Mouse (Mus musculus) embryonic facial prominence, embryonic 12.5 days (tissue): ENCODE results near the gene Nsmce4a. TPM values are rescaled to one million over a fixed set of nuclear protein-coding genes. Genes with fewer than 3 reads are reported as not detected.
A peak's percentile ranks its signal among the peaks of the same experiment; 100 is the strongest.
"Not testable (repeated sequence)": the region's sequence is repeated elsewhere in the genome, so short reads cannot be mapped to it uniquely, and the experiment has no call there.

Experiments used
- ATAC-seq: fragments of 200-750 bp; cut with Nextera tagmentation; 2 replicates; pipeline ENCODE4 v1.8.0; 2017; ENCODE audit not compliant: insufficient number of reproducible peaks, insufficient read depth, low FRiP score, low TSS enrichment
- H3K27ac ChIP-seq: fragments of 300-500 bp; sonication (generic); 2 replicates; pipeline ENCODE4 v1.5.1; 2016; ENCODE audit warnings: mild to moderate bottlenecking
- H3K27me3 ChIP-seq: fragments of 300-500 bp; sonication (generic); 2 replicates; pipeline ENCODE4 v1.6.1; 2016; ENCODE audit warnings: mild to moderate bottlenecking, moderate library complexity
- H3K36me3 ChIP-seq: fragments of 300-500 bp; sonication (generic); 2 replicates; pipeline ENCODE4 v1.6.1; 2016; ENCODE audit warnings: mild to moderate bottlenecking
- H3K4me1 ChIP-seq: fragments of 300-500 bp; sonication (generic); 2 replicates; pipeline ENCODE4 v1.6.1; 2016
- H3K4me2 ChIP-seq: fragments of 300-500 bp; sonication (generic); replicated peaks from 2 replicates; pipeline ENCODE4 v1.6.1; 2016; ENCODE audit warnings: mild to moderate bottlenecking, moderate library complexity
- H3K4me3 ChIP-seq: fragments of 300-500 bp; sonication (generic); 2 replicates; pipeline ENCODE4 v1.5.1; 2016; ENCODE audit warnings: mild to moderate bottlenecking
- H3K9ac ChIP-seq: fragments of 300-500 bp; sonication (generic); 2 replicates; pipeline ENCODE4 v1.6.1; 2016; ENCODE audit warnings: mild to moderate bottlenecking, moderate library complexity
- H3K9me3 ChIP-seq: fragments of 300-500 bp; sonication (generic); 2 replicates; pipeline ENCODE4 v1.6.1; 2016; ENCODE audit warnings: mild to moderate bottlenecking, moderate library complexity
- WGBS: fragments of 180-500 bp; shearing (Covaris S2); methylation state at CpG from one replicate; pipeline ENCODE4 v1.1.7; 2016; 5-methylcytosine and 5-hydroxymethylcytosine counted together
- polyA plus RNA-seq: library from polyadenylated mRNA; unstranded; fragments of >200 nt; fragmentation: Nextera tagmentation; extraction: Ambion mirVana; gene quantifications from 2 replicates; pipeline ENCODE4 v1.2.1, GENCODE M21; 2016

The Nsmce4a gene
- polyA plus RNA-seq, 1 experiment from 2014 or later: 189 TPM

DNA sequence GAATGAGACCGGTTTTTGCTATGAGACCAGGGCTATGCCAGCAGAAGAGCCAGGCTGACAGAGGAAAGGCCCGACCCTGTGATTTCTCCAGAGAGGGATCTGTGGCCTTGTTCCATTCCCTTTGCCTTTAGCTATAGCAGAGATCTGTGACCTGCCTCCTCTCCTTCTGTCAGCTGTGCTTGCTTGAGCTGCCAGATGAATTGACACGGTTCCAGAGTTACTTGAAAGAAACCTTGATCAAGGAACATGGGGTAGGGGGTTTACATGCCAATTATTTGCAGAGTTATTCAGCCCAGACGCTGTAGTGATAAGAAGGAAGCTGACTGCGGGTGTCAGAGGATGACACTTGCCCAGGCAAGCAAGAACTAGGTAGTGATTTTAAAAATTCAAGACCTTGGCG, 24.6 kb upstream of the Nsmce4a start:
- Histone ChIP-seq H3K27ac (no peak overlapping the region), H3K4me3 (no peak overlapping the region), H3K36me3 (no peaks in the 10 kb centered on the region), H3K9ac (no peak overlapping the region), H3K4me2 (no peak overlapping the region), H3K4me1 (no peaks in the 10 kb centered on the region), H3K9me3 (no peaks in the 10 kb centered on the region), H3K27me3 (no peaks in the 10 kb centered on the region)
- ATAC-seq: no peak
- 61% methylated on average over 6 of the region's 6 CpGs for WGBS

- ATAC-seq, H3K9ac ChIP-seq, H3K4me1 ChIP-seq, H3K36me3 ChIP-seq, H3K4me3 ChIP-seq, H3K27me3 ChIP-seq, H3K9me3 ChIP-seq, H3K4me2 ChIP-seq, H3K27ac ChIP-seq: not testable (repeated sequence)
- 52% methylated on average over 9 of the region's 19 CpGs for WGBS
Measured at GRCm38 (mm10) chr7:130596079-130596855, 23.3 kb upstream of the Nsmce4a start.

DNA sequence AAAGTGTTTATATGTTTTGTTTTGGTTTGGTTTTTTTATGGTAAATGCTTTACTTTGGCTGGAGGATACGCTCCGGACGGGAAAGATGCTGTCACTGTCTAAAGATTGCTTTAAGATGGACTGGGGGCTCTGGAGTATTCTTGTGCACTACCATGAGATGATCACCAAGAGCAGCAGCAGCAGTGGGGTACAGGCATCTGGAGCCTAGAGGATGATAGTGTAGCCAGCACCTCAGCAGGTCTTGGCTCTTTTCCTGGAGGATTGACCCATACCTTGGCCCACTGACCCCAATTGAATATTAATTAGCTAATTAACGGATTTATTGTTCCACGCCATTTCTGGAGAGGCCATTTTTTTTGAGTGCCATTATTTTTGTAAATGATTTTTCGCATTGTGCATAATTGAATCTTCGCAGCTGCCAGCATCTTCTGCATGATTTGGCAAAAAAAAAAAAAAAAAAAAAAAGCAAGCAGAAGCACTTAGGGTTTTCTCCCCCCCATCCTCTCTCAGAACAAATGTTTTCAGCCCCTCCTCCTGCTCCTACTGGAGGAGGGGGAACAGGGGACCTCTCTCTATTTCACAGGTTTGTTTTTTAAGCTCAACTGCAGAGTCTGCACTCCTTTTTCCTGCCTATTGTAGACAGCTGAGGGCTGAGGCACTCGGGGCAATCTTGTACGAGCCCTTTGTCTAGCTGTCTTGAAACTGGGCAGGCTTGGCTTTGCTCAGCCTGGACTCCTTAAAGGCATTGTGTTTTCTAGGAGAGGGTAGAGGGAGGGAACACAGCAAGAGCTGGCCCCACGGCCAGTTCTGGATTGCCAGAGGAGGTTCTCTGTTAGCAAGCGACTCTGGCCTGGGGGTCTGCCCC, 20.7 kb upstream of the Nsmce4a start:
- not testable (repeated sequence) for H3K27me3 ChIP-seq
- WGBS: 58% methylated on average over 8 of the region's 11 CpGs

GRCm38 (mm10) chr7:130592975-130593374, 20.1 kb upstream of the Nsmce4a start:
- ATAC-seq, H3K4me2 ChIP-seq, H3K4me1 ChIP-seq, H3K4me3 ChIP-seq, H3K9me3 ChIP-seq, H3K27ac ChIP-seq, H3K27me3 ChIP-seq, H3K36me3 ChIP-seq, H3K9ac ChIP-seq: not testable (repeated sequence)
- WGBS: no CpG with 5 or more reads among the region's 11 CpGs

More for the DNA sequence above, 20.7 kb upstream of the Nsmce4a start:
- not testable (repeated sequence) for H3K4me2 ChIP-seq, H3K36me3 ChIP-seq, H3K27ac ChIP-seq, H3K9me3 ChIP-seq, H3K4me3 ChIP-seq, H3K4me1 ChIP-seq, H3K9ac ChIP-seq
- ATAC-seq: peak; percentile 43; the same call in 1 of the 2 replicates

DNA sequence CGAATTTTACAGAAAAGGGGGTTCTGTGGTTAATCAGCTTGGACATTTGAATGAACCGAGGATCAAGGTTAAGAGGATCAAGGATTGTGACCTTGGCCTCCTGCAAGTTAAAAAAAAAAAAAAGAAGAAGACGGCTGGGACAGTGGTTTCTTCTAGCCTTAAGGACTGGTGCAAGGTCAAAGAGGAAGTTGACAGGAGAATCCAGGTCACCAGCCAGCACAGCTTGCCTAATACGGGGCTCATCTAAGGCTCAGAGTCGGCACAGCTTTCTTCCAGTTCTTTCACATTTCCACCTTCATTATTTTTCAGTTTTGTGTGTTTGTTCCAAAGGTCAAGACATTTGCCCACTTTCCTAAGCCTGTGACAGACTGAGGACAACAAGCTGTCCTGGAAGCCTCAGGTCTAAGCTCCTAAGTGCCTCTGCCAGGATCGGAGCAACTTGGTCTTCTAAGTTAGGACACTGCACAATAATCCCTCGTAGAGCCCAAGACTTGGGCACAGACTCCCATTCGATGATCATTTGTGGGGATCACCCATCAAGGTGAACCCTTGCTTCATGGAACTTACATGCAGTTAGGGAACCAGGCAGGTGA, 18.0 kb upstream of the Nsmce4a start:
- Histone ChIP-seq H3K4me1 (no peaks in the 10 kb centered on the region), H3K9me3 (no peaks in the 10 kb centered on the region), H3K4me2 (no peak overlapping the region), H3K4me3 (no peak overlapping the region), H3K9ac (no peak overlapping the region), H3K27ac (no peak overlapping the region), H3K27me3 (no peaks in the 10 kb centered on the region), H3K36me3 (no peaks in the 10 kb centered on the region)
- 71% methylated on average over 8 of the region's 8 CpGs for WGBS
- ATAC-seq: no peak

DNA sequence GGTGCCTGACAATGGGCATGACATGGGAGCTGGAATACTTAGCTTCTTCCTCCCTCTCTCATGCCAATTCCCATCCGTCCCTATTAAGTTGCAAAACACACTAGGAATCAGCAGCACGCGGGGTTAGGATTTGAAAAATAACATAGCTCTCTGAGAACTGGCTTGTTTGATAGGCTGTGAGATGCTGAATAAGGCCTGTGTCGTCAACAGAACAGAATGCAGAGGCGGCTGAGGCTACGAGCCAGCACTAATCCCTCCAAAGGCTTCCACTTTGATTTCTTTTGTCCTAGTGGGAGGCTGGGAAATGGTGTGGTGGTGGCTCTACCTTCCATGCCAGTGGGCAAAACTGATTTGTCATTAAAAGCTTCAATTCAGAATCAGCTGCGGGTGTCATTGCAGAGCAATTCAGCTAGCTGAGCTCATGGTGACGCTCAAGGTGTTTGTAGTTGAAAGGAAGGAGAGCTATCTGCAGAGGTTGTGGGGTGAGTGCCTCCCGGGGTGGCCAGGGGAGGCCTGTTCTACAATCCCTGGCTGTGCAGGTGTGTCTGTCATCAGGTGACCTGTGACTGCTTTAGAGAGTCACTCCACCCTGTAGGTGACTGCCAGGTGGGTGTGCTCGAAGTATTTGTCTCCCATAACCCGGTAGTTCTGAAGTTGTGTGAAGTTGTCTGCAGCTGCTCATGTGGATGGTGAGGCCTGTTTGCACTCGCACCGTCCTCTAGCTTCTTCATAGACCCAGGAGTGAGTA, 17.3 kb upstream of the Nsmce4a start:
- no peak overlapping the region for H3K27ac ChIP-seq
- H3K27me3 ChIP-seq: no peaks in the 10 kb centered on the region
- WGBS: 57% methylated on average over 13 of the region's 13 CpGs
- H3K4me1 ChIP-seq: no peaks in the 10 kb centered on the region
- no peak overlapping the region for H3K4me2 ChIP-seq
- no peaks in the 10 kb centered on the region for H3K9me3 ChIP-seq
- H3K36me3 ChIP-seq: no peaks in the 10 kb centered on the region
- H3K9ac ChIP-seq: no peak overlapping the region
- H3K4me3 ChIP-seq: no peak overlapping the region
- no peak for ATAC-seq

GRCm38 (mm10) chr7:130586521-130587072, 13.7 kb upstream of the Nsmce4a start:
- Histone ChIP-seq H3K36me3 (no peaks in the 10 kb centered on the region), H3K4me3 (no peak overlapping the region), H3K4me1 (no peaks in the 10 kb centered on the region), H3K27ac (no peak overlapping the region), H3K4me2 (no peak overlapping the region), H3K9me3 (no peaks in the 10 kb centered on the region), H3K27me3 (no peaks in the 10 kb centered on the region), H3K9ac (no peak overlapping the region)
- 85% methylated on average over 2 of the region's 2 CpGs for WGBS
- no peak for ATAC-seq

GRCm38 (mm10) chr7:130578607-130579006, 5.7 kb upstream of the Nsmce4a start:
- whole genome bisulfite sequencing: 81% methylated on average over 5 of the region's 5 CpGs
- H3K36me3 ChIP-seq: no peaks in the 10 kb centered on the region

GRCm38 (mm10) chr7:130578066-130578465, 5.1 kb upstream of the Nsmce4a start:
- Histone ChIP-seq H3K9me3 (no peaks in the 10 kb centered on the region), H3K36me3 (no peaks in the 10 kb centered on the region), H3K27ac (peak overlapping the region; percentile 19; the same call in 1 of the 2 replicates), H3K4me1 (peaks cover 15% of the 10 kb centered on the region), H3K27me3 (no peaks in the 10 kb centered on the region), H3K9ac (no peak overlapping the region), H3K4me2 (no peak overlapping the region), H3K4me3 (no peak overlapping the region)
- no peak for ATAC-seq
- whole genome bisulfite sequencing: 98% methylated on average over 2 of the region's 2 CpGs

More at GRCm38 (mm10) chr7:130578607-130579006, 5.7 kb upstream of the Nsmce4a start:
- Histone ChIP-seq H3K4me3 (no peak overlapping the region), H3K27ac (no peak overlapping the region), H3K4me2 (no peak overlapping the region), H3K9ac (no peak overlapping the region), H3K27me3 (no peaks in the 10 kb centered on the region), H3K4me1 (peaks cover 15% of the 10 kb centered on the region), H3K9me3 (no peaks in the 10 kb centered on the region)
- no peak for ATAC-seq

GRCm38 (mm10) chr7:130577388-130578003, 4.6 kb upstream of the Nsmce4a start, which contains the start of gene Tacc2:
TSS of gene Tacc2 (plus strand) at chr7:130577438.
- Histone ChIP-seq H3K4me3 (no peak within 1 kb of the TSS), H3K27me3 (no peaks in the 10 kb centered on the region), H3K4me1 (peaks cover 15% of the 10 kb centered on the region), H3K9ac (peak within 1 kb of the TSS; percentile 4; the same call in 1 of the 2 replicates), H3K4me2 (peak within 1 kb of the TSS; percentile 35), H3K36me3 (no peaks in the 10 kb centered on the region), H3K27ac (peak within 1 kb of the TSS; percentile 68), H3K9me3 (no peaks in the 10 kb centered on the region)
- ATAC-seq: no peak
- 47% methylated on average over 15 of the region's 15 CpGs for WGBS
